Mouse (Mus musculus): ENCODE data around the gene Rraga. TPM values are rescaled to one million over a fixed set of nuclear protein-coding genes. Genes with fewer than 3 reads are reported as not detected.
A peak's percentile ranks its signal among the peaks of the same experiment; 100 is the strongest.

Gene Rraga
- polyA plus RNA-seq, 1 experiment from 2014 or later: 46.5 TPM

DNA sequence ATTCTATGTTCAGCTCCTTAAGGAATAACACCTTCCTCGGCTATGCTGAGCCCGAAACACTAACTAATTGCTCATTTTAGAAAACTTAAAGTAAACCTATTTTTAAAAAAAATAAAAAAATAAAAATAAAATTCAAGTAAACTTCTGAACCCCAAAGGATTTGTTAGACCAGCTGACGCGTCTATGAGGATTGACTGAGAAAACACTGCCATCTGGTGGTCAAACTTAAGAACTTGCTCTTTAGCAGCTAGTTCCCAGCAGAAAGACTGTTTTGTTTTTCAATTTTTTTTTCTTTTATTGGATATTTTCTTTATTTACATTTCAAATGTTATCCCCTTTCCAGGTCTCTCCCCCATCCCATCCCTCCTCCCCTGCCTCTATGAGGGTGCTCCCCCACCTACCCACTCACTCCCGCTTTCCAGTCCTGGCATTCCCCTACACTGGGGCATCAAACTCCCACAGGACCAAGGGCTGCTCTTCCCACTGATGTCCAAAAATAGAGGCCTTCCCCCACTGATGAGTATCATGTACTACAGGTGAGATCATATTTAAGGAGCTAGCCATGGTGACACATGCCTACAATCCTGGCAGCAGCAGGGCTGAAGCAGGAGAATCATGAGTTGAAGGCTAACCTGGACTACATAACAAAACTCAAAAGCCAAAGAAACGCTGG lies 20.3 kb upstream of the Rraga start:
- WGBS: 22% methylated on average over 6 of the region's 6 CpGs
- peaks cover 15% of the 10 kb centered on the region; the same call in 1 of the 2 replicates for H3K27me3 ChIP-seq (replicated peaks)
- H3K9me3 ChIP-seq: no peaks in the 10 kb centered on the region
- no peak overlapping the region for H3K4me3 ChIP-seq
- no peak overlapping the region; the same call in 1 of the 2 replicates for H3K9ac ChIP-seq
- no peaks in the 10 kb centered on the region for H3K4me1 ChIP-seq
- ATAC-seq (ENCODE audit: extremely low read depth, insufficient number of reproducible peaks, low FRiP score, low TSS enrichment): no peak
- H3K36me3 ChIP-seq: no peaks in the 10 kb centered on the region
- H3K4me2 ChIP-seq: no peak overlapping the region
- no peak overlapping the region for H3K27ac ChIP-seq (replicated peaks)

DNA sequence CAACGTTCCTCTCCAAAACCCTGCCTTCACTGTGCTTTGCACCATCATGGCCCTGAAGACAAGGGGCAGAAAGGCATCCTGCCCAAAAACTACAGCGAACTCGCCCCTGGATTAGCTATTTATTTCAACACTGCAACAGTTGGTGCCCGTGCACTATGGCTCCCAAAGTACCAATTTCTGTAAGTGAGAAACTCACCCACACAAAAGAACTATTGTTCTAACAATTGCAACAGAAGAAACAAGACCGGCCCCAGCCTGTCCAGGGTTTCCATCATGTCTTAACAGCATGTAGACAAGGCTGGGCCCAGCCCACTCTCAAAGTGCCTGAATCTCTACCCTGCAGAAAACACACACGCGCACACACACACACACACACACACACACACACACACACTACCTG lies 18.1 kb upstream of the Rraga start:
- Histone ChIP-seq H3K27me3 (replicated peaks) (0 out of 2 replicates have a peak, but pooled peaks cover 15% of the 10 kb centered on the region), H3K4me2 (no peak overlapping the region), H3K9me3 (no peaks in the 10 kb centered on the region), H3K4me3 (no peak overlapping the region), H3K36me3 (no peaks in the 10 kb centered on the region), H3K27ac (replicated peaks) (no peak overlapping the region), H3K9ac (no peak overlapping the region), H3K4me1 (no peaks in the 10 kb centered on the region)
- 66% methylated on average over 7 of the region's 7 CpGs for WGBS
- no peak for ATAC-seq (ENCODE audit: extremely low read depth, insufficient number of reproducible peaks, low FRiP score, low TSS enrichment)

DNA sequence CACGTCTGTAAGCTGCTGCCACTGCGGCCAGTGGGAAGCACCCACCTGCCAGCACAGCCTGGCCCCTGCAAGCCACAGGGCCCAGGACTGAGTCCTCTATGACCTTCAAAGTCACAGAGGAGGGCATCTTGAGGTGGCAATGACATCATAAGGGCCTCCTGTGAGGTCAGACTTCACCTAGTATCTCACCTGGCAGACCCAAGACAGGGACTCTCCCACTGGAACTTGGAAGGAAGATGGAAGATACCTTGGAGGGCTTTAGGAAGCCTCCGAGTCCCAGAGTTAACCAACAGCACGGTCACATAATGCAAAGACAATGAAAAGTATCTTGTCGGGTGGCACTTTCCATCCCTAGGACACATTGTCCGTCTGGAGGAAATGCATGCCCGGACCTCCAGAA lies 17.2 kb upstream of the Rraga start, which contains the start of gene Saxo1:
Gene Saxo1, minus strand, starts transcription at position 101 of the 400 bp plus-strand sequence.
- no peak within 1 kb of the TSS for H3K27ac ChIP-seq (replicated peaks)
- H3K36me3 ChIP-seq: no peaks in the 10 kb centered on the region
- H3K4me1 ChIP-seq: no peaks in the 10 kb centered on the region
- H3K9ac ChIP-seq: no peak within 1 kb of the TSS
- no peak for ATAC-seq (ENCODE audit: extremely low read depth, insufficient number of reproducible peaks, low FRiP score, low TSS enrichment)
- no peaks in the 10 kb centered on the region for H3K9me3 ChIP-seq
- no peak within 1 kb of the TSS for H3K4me3 ChIP-seq
- WGBS: 86% methylated on average over 7 of the region's 7 CpGs
- H3K27me3 ChIP-seq (replicated peaks): 0 out of 2 replicates have a peak, but pooled peaks cover 15% of the 10 kb centered on the region
- H3K4me2 ChIP-seq: no peak within 1 kb of the TSS

DNA sequence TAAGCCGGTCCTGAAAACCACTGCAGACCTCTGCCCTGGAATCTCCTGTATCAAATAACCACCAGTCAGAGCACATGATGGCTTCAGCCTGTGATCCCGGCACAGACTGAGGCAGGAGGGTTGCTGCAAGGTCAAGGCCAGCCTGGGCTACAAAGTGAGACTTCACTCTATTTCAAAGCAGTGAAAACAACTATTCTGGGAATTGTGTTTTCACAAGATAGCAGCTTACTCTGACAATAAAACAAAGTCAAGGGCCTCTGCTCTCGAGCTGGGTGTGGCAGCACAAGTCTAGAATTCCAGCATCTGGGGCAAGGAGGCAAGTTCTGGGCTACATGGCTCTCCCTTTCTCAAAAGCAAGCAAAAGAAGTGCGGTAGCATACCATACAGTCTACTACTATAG lies 16.5 kb upstream of the Rraga start:
- no peak overlapping the region for H3K27ac ChIP-seq (replicated peaks)
- whole genome bisulfite sequencing: 54% methylated on average over 4 of the region's 4 CpGs
- H3K27me3 ChIP-seq (replicated peaks): 0 out of 2 replicates have a peak, but pooled peaks cover 15% of the 10 kb centered on the region
- no peak for ATAC-seq (ENCODE audit: extremely low read depth, insufficient number of reproducible peaks, low FRiP score, low TSS enrichment)
- H3K4me3 ChIP-seq: no peak overlapping the region
- no peaks in the 10 kb centered on the region for H3K36me3 ChIP-seq
- H3K4me1 ChIP-seq: no peaks in the 10 kb centered on the region
- H3K9ac ChIP-seq: no peak overlapping the region
- H3K9me3 ChIP-seq: no peaks in the 10 kb centered on the region
- no peak overlapping the region for H3K4me2 ChIP-seq

DNA sequence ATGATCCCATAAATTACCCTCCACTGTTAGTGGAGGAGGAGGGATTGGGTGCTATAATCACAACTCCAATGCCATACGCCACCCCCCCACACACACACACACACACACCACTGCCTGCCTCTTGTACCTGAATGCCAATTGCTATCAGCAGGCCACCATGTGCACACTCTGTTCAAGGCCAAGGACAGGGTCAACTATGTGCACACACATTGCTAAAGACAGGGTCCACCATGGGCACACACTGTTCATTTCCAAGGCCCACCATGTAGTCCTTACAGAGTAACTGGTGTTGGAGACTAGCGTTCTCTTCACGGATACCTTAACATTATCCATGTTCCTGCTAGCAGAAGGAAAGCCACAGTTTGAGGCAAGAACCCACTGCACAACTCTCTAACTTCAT lies 14.4 kb upstream of the Rraga start:
- Histone ChIP-seq H3K4me2 (no peak overlapping the region), H3K9ac (no peak overlapping the region), H3K4me3 (no peak overlapping the region), H3K36me3 (no peaks in the 10 kb centered on the region), H3K9me3 (no peaks in the 10 kb centered on the region), H3K27me3 (replicated peaks) (0 out of 2 replicates have a peak, but pooled peaks cover 8% of the 10 kb centered on the region), H3K4me1 (no peaks in the 10 kb centered on the region), H3K27ac (replicated peaks) (no peak overlapping the region)
- whole genome bisulfite sequencing: 86% methylated on average over 3 of the region's 3 CpGs
- no peak for ATAC-seq (ENCODE audit: extremely low read depth, insufficient number of reproducible peaks, low FRiP score, low TSS enrichment)

DNA sequence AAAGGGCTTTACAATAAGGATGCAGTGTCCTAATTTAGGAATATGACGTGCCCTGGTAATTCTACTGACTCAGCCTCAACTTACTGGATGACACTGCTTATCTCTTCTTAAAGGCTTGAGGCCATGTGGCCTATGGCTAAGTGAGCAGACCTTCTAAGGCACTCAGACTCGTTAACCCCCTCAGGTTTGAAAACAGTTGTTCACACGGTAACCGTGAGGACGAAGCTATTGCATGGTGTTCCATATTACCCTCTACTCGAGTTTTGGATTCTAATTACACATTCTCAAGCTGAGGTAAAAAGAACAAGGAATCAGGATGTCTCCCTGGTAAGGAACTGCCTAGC lies 557 bp upstream of the Rraga start:
- H3K9ac ChIP-seq: peak overlapping the region; percentile 96
- peak overlapping the region; percentile 90 for H3K4me3 ChIP-seq
- H3K9me3 ChIP-seq: no peaks in the 10 kb centered on the region
- WGBS: 17% methylated on average over 6 of the region's 6 CpGs
- peaks cover 22% of the 10 kb centered on the region for H3K4me1 ChIP-seq
- no peaks in the 10 kb centered on the region for H3K27me3 ChIP-seq (replicated peaks)
- H3K27ac ChIP-seq (replicated peaks): peak overlapping the region; percentile 97
- H3K4me2 ChIP-seq: peak overlapping the region; percentile 88
- no peak for ATAC-seq (ENCODE audit: extremely low read depth, insufficient number of reproducible peaks, low FRiP score, low TSS enrichment)
- peaks cover 17% of the 10 kb centered on the region for H3K36me3 ChIP-seq

DNA sequence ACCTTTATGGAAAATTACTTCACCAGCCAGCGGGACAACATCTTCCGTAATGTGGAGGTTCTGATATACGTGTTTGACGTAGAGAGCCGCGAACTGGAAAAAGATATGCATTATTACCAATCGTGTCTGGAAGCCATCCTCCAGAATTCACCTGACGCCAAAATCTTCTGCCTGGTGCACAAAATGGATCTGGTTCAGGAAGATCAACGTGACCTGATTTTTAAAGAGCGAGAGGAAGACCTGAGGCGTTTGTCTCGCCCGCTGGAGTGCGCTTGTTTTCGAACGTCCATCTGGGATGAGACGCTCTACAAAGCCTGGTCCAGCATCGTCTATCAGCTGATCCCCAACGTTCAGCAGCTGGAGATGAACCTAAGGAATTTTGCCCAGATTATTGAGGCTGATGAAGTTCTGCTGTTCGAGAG lies 663 bp downstream of the Rraga start:
- peaks cover 22% of the 10 kb centered on the region for H3K4me1 ChIP-seq
- under 1% methylated on average over 20 of the region's 20 CpGs for WGBS
- H3K36me3 ChIP-seq: peaks cover 27% of the 10 kb centered on the region
- H3K4me2 ChIP-seq: peak overlapping the region; percentile 88
- H3K9me3 ChIP-seq: no peaks in the 10 kb centered on the region
- H3K4me3 ChIP-seq: peak overlapping the region; percentile 90
- H3K27ac ChIP-seq (replicated peaks): peak overlapping the region; percentile 97
- no peaks in the 10 kb centered on the region for H3K27me3 ChIP-seq (replicated peaks)
- ATAC-seq (ENCODE audit: extremely low read depth, insufficient number of reproducible peaks, low FRiP score, low TSS enrichment): no peak
- peak overlapping the region; percentile 96 for H3K9ac ChIP-seq

DNA sequence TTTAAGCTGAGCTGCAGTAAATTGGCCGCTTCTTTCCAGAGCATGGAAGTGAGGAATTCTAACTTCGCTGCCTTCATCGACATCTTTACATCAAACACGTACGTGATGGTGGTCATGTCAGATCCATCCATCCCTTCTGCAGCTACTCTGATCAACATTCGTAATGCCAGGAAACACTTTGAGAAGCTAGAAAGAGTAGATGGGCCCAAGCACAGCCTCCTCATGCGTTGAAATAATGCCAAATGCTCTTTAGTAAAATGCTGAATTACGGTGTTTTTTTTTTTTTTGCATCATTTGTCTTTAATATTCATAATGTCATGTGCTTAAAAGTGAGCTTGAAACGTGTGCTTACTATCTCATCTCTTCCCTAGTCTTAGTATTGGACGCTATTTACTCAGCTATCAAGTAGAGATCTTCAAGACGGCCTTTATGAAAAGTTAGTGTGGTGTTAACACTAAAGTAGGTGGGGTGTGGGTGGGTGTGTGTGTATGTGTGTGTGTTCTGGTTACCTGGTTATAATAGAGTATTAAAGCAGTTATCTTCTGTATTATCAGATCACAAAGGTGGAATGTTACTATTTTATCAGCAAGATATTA lies 1.3 kb downstream of the Rraga start:
- H3K27me3 ChIP-seq (replicated peaks): no peaks in the 10 kb centered on the region
- H3K4me2 ChIP-seq: peak overlapping the region; percentile 88
- peaks cover 27% of the 10 kb centered on the region for H3K36me3 ChIP-seq
- no peaks in the 10 kb centered on the region for H3K9me3 ChIP-seq
- 6% methylated on average over 11 of the region's 11 CpGs for WGBS
- peak overlapping the region; percentile 96 for H3K9ac ChIP-seq
- peak overlapping the region; percentile 97 for H3K27ac ChIP-seq (replicated peaks)
- H3K4me1 ChIP-seq: peaks cover 22% of the 10 kb centered on the region
- H3K4me3 ChIP-seq: peak overlapping the region; percentile 90
- ATAC-seq (ENCODE audit: extremely low read depth, insufficient number of reproducible peaks, low FRiP score, low TSS enrichment): no peak

DNA sequence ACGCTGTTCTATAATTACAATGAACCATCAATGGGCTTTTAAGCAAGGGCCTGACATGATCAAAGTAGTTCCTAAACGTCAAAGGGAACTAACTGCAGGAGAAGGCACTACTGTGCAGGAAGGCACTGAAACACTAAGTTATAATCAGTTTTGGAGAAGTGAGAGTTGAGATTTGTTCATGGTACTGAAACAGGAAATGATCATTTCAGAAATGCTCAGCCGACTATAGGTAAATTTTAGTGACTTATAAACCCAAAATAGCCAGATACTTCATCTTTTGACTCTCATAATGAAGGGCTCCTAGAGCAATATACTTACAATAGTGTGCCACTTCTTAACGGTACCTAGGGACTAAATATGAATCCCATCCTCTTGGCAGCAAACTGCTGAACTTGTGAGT lies 4.6 kb downstream of the Rraga start:
- ATAC-seq (ENCODE audit: extremely low read depth, insufficient number of reproducible peaks, low FRiP score, low TSS enrichment): no peak
- H3K36me3 ChIP-seq: peaks cover 56% of the 10 kb centered on the region

DNA sequence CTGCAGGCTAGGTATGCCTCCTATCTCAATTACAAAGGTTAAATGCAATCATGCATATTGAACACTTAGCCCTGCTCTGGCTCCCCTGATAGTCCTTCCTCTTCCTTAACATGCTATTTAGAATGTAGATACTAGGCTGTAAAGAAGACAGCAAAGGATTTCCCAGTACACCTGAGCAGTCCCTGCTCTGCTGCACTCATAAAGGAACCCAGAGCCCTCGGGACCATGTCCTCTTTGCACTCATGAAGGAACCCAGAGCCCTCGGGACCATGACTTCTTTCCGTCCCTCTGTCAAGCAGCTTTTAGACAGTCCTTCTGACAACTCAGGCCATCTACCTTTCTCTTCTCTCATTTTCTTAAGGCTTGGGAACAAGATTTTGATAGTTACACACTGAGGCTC lies 5.1 kb downstream of the Rraga start:
- H3K4me2 ChIP-seq: no peak overlapping the region
- no peaks in the 10 kb centered on the region for H3K27me3 ChIP-seq (replicated peaks)
- no peak for ATAC-seq (ENCODE audit: extremely low read depth, insufficient number of reproducible peaks, low FRiP score, low TSS enrichment)
- no peak overlapping the region for H3K27ac ChIP-seq (replicated peaks)
- 78% methylated on average over 3 of the region's 3 CpGs for WGBS
- H3K4me3 ChIP-seq: no peak overlapping the region
- H3K9ac ChIP-seq: no peak overlapping the region
- peaks cover 61% of the 10 kb centered on the region for H3K36me3 ChIP-seq
- no peaks in the 10 kb centered on the region for H3K9me3 ChIP-seq
- peaks cover 18% of the 10 kb centered on the region for H3K4me1 ChIP-seq

More for the DNA sequence above, 4.6 kb downstream of the Rraga start:
- no peak overlapping the region for H3K9ac ChIP-seq
- H3K27ac ChIP-seq (replicated peaks): no peak overlapping the region
- no peak overlapping the region for H3K4me3 ChIP-seq
- H3K9me3 ChIP-seq: no peaks in the 10 kb centered on the region
- WGBS: 69% methylated on average over 4 of the region's 4 CpGs
- no peaks in the 10 kb centered on the region for H3K27me3 ChIP-seq (replicated peaks)
- no peak overlapping the region for H3K4me2 ChIP-seq
- peaks cover 18% of the 10 kb centered on the region for H3K4me1 ChIP-seq

DNA sequence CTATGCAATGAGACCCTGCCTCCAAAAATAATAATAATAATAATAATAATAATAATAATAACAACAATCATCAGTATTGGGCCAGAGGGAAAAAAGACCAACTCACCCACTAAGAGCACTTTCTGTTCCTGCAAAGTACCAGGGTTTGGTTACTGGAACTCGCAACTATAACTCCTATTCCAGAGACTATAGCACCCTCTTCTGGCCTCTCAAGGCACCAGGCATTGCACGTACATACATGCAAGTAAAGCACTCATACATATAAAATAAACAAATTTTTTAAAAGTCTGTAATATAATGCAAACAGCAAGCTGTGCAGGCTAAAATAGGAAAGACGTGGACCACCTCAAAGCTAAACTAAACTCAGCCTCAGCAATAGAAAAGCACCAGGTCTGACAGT lies 12.8 kb downstream of the Rraga start:
- H3K9ac ChIP-seq: no peak overlapping the region
- ATAC-seq (ENCODE audit: extremely low read depth, insufficient number of reproducible peaks, low FRiP score, low TSS enrichment): no peak
- H3K27ac ChIP-seq (replicated peaks): no peak overlapping the region
- H3K9me3 ChIP-seq: no peaks in the 10 kb centered on the region
- 90% methylated on average over 3 of the region's 3 CpGs for WGBS
- H3K4me3 ChIP-seq: no peak overlapping the region
- no peak overlapping the region for H3K4me2 ChIP-seq
- H3K4me1 ChIP-seq: no peaks in the 10 kb centered on the region
- H3K36me3 ChIP-seq: peaks cover 89% of the 10 kb centered on the region
- H3K27me3 ChIP-seq (replicated peaks): no peaks in the 10 kb centered on the region

DNA sequence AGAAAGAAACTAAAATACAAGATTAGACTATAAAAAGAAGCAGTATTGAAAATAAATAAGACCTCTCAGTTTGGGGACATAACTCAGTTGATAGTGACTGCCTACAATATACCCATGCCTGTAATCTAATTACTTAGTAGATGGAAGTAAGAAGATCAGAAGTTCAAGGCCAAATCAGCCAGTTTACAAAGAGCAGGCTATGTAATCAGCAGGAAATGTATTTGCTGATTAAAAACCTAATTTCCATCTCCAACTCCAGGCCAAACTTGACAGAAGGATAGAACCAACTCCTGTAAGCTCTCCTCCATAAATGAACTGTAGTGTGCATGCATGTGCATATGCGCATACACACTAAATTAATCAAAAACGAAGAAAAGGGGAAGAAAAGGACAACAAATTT lies 15.8 kb downstream of the Rraga start:
- no peak for ATAC-seq (ENCODE audit: extremely low read depth, insufficient number of reproducible peaks, low FRiP score, low TSS enrichment)
- peaks cover 74% of the 10 kb centered on the region for H3K36me3 ChIP-seq
- H3K27ac ChIP-seq (replicated peaks): no peak overlapping the region
- H3K4me2 ChIP-seq: no peak overlapping the region
- no peak overlapping the region for H3K4me3 ChIP-seq
- H3K4me1 ChIP-seq: no peaks in the 10 kb centered on the region
- H3K27me3 ChIP-seq (replicated peaks): no peaks in the 10 kb centered on the region
- WGBS: 91% methylated on average over 2 of the region's 2 CpGs
- H3K9ac ChIP-seq: no peak overlapping the region
- no peaks in the 10 kb centered on the region for H3K9me3 ChIP-seq

Measured in heart, embryonic 13.5 days (tissue).